Mouse (Mus musculus): ENCODE measurements around the gene Tpd52l2.

Gene Tpd52l2

GRCm38 (mm10) chr2:181496831-181497547 lies at the start of gene Tpd52l2:
Gene Tpd52l2 (plus strand): TSS chr2:181497142.
- peak; percentile 95 for DNase-seq (ENCODE audit: low read depth, low spot score)

GRCm38 (mm10) chr2:181452181-181452580 lies 44.8 kb upstream of the Tpd52l2 start:
- no peak for DNase-seq (ENCODE audit: low read depth, low spot score)

GRCm38 (mm10) chr2:181453274-181453673 lies 43.7 kb upstream of the Tpd52l2 start:
- no peak for DNase-seq (ENCODE audit: low read depth, low spot score)

- no peak for DNase-seq (ENCODE audit: low read depth, low spot score)
Measured at GRCm38 (mm10) chr2:181455899-181456298, 41.0 kb upstream of the Tpd52l2 start.

- no peak for DNase-seq (ENCODE audit: low read depth, low spot score)
Measured at GRCm38 (mm10) chr2:181457831-181458230, 39.1 kb upstream of the Tpd52l2 start.

- peak; percentile 19 for DNase-seq (ENCODE audit: low read depth, low spot score)
Measured at GRCm38 (mm10) chr2:181458411-181459152, 38.4 kb upstream of the Tpd52l2 start.

- peak; percentile 73 for DNase-seq (ENCODE audit: low read depth, low spot score)
Measured at GRCm38 (mm10) chr2:181459153-181459672, 37.7 kb upstream of the Tpd52l2 start, which contains the start of gene Zbtb46. Gene Zbtb46 (minus strand): TSS chr2:181459426.

GRCm38 (mm10) chr2:181459673-181460621 lies 37.0 kb upstream of the Tpd52l2 start:
- DNase-seq (ENCODE audit: low read depth, low spot score) = peak; percentile 43

- DNase-seq (ENCODE audit: low read depth, low spot score) = no peak
Measured at GRCm38 (mm10) chr2:181461536-181462100, 35.3 kb upstream of the Tpd52l2 start.

GRCm38 (mm10) chr2:181462604-181463003 lies 34.3 kb upstream of the Tpd52l2 start:
- DNase-seq (ENCODE audit: low read depth, low spot score) = no peak

- DNase-seq (ENCODE audit: low read depth, low spot score) = no peak
Measured at GRCm38 (mm10) chr2:181463008-181463738, 33.8 kb upstream of the Tpd52l2 start.

- DNase-seq (ENCODE audit: low read depth, low spot score) = no peak
Measured at GRCm38 (mm10) chr2:181465423-181465822, 31.5 kb upstream of the Tpd52l2 start.

GRCm38 (mm10) chr2:181470285-181470684 lies 26.7 kb upstream of the Tpd52l2 start:
- no peak for DNase-seq (ENCODE audit: low read depth, low spot score)

GRCm38 (mm10) chr2:181471246-181471645 lies 25.7 kb upstream of the Tpd52l2 start:
- no peak for DNase-seq (ENCODE audit: low read depth, low spot score)

- DNase-seq (ENCODE audit: low read depth, low spot score) = no peak
Measured at GRCm38 (mm10) chr2:181472256-181472827, 24.6 kb upstream of the Tpd52l2 start.

- DNase-seq (ENCODE audit: low read depth, low spot score) = no peak
Measured at GRCm38 (mm10) chr2:181483120-181483519, 13.8 kb upstream of the Tpd52l2 start.

- DNase-seq (ENCODE audit: low read depth, low spot score) = no peak
Measured at GRCm38 (mm10) chr2:181483562-181484318, 13.2 kb upstream of the Tpd52l2 start.

- no peak for DNase-seq (ENCODE audit: low read depth, low spot score)
Measured at GRCm38 (mm10) chr2:181484456-181485233, 12.3 kb upstream of the Tpd52l2 start.

- DNase-seq (ENCODE audit: low read depth, low spot score) = no peak
Measured at GRCm38 (mm10) chr2:181485741-181486140, 11.2 kb upstream of the Tpd52l2 start.
